Mouse (Mus musculus): ENCODE measurements around the gene Slc25a33. TPM values are rescaled to one million over a fixed set of nuclear protein-coding genes. Genes with fewer than 3 reads are reported as not detected.
A peak's percentile ranks its signal among the peaks of the same experiment; 100 is the strongest.

Slc25a33 gene
- polyA plus RNA-seq, 1 experiment from 2014 or later = 8.4 TPM

- Histone ChIP-seq H3K4me3 (ENCODE audit: low read depth, low read length) (no peak overlapping the region), H3K9me3 (ENCODE audit: control insufficient read depth) (no peaks in the 10 kb centered on the region), H3K4me1 (replicated peaks; ENCODE audit: control insufficient read depth, insufficient read depth, low read length) (peaks cover 11% of the 10 kb centered on the region; the same call in 1 of the 2 replicates), H3K4me2 (replicated peaks; ENCODE audit: low read depth) (no peak overlapping the region), H3K36me3 (ENCODE audit: control insufficient read depth, insufficient read depth) (peaks cover 13% of the 10 kb centered on the region; the same call in 1 of the 2 replicates), H3K9ac (ENCODE audit: low read depth, low read length) (0 out of 2 replicates have a peak overlapping the region, but pooled peaks have one; percentile 3), H3K27ac (ENCODE audit: low read depth, low read length) (no peak overlapping the region), H3K27me3 (replicated peaks; ENCODE audit: control insufficient read depth, insufficient read depth, low read length) (no peaks in the 10 kb centered on the region)
- no peak for TF ChIP-seq CTCF (IDR thresholded peaks at IDR 0.05; ENCODE audit: low read depth)
- no peak for ATAC-seq
- 77% methylated on average over 10 of the region's 10 CpGs for WGBS
Observed at GRCm38 (mm10) chr4:149734730-149735475, 39.2 kb downstream of the Slc25a33 start.

- Histone ChIP-seq H3K4me2 (replicated peaks; ENCODE audit: low read depth) (no peak overlapping the region), H3K4me1 (replicated peaks; ENCODE audit: control insufficient read depth, insufficient read depth, low read length) (peaks cover 11% of the 10 kb centered on the region; the same call in 1 of the 2 replicates), H3K4me3 (ENCODE audit: low read depth, low read length) (no peak overlapping the region), H3K27ac (ENCODE audit: low read depth, low read length) (no peak overlapping the region), H3K9me3 (ENCODE audit: control insufficient read depth) (no peaks in the 10 kb centered on the region), H3K27me3 (replicated peaks; ENCODE audit: control insufficient read depth, insufficient read depth, low read length) (no peaks in the 10 kb centered on the region), H3K36me3 (ENCODE audit: control insufficient read depth, insufficient read depth) (peaks cover 20% of the 10 kb centered on the region), H3K9ac (ENCODE audit: low read depth, low read length) (no peak overlapping the region)
- TF ChIP-seq CTCF (IDR thresholded peaks at IDR 0.05; ENCODE audit: low read depth) = no peak
- 82% methylated on average over 6 of the region's 6 CpGs for WGBS
- no peak for ATAC-seq
Observed at GRCm38 (mm10) chr4:149734246-149734645, 39.8 kb downstream of the Slc25a33 start.

GRCm38 (mm10) chr4:149733748-149734147 lies 40.3 kb downstream of the Slc25a33 start:
- H3K27me3 ChIP-seq (replicated peaks; ENCODE audit: control insufficient read depth, insufficient read depth, low read length) = no peaks in the 10 kb centered on the region
- no peak overlapping the region for H3K27ac ChIP-seq (ENCODE audit: low read depth, low read length)
- TF ChIP-seq CTCF (IDR thresholded peaks at IDR 0.05; ENCODE audit: low read depth) = no peak
- H3K4me2 ChIP-seq (replicated peaks; ENCODE audit: low read depth) = no peak overlapping the region
- 66% methylated on average over 6 of the region's 6 CpGs for WGBS
- peaks cover 25% of the 10 kb centered on the region for H3K36me3 ChIP-seq (ENCODE audit: control insufficient read depth, insufficient read depth)
- H3K9ac ChIP-seq (ENCODE audit: low read depth, low read length) = no peak overlapping the region
- H3K9me3 ChIP-seq (ENCODE audit: control insufficient read depth) = no peaks in the 10 kb centered on the region
- ATAC-seq = no peak
- peaks cover 11% of the 10 kb centered on the region; the same call in 1 of the 2 replicates for H3K4me1 ChIP-seq (replicated peaks; ENCODE audit: control insufficient read depth, insufficient read depth, low read length)
- no peak overlapping the region for H3K4me3 ChIP-seq (ENCODE audit: low read depth, low read length)

- Histone ChIP-seq H3K9me3 (ENCODE audit: control insufficient read depth) (no peaks in the 10 kb centered on the region), H3K4me2 (replicated peaks; ENCODE audit: low read depth) (no peak overlapping the region), H3K36me3 (ENCODE audit: control insufficient read depth, insufficient read depth) (peaks cover 33% of the 10 kb centered on the region), H3K4me3 (ENCODE audit: low read depth, low read length) (no peak overlapping the region), H3K9ac (ENCODE audit: low read depth, low read length) (no peak overlapping the region), H3K27me3 (replicated peaks; ENCODE audit: control insufficient read depth, insufficient read depth, low read length) (no peaks in the 10 kb centered on the region), H3K4me1 (replicated peaks; ENCODE audit: control insufficient read depth, insufficient read depth, low read length) (peaks cover 11% of the 10 kb centered on the region; the same call in 1 of the 2 replicates), H3K27ac (ENCODE audit: low read depth, low read length) (no peak overlapping the region)
- 50% methylated on average over 10 of the region's 10 CpGs for WGBS
- no peak for TF ChIP-seq CTCF (IDR thresholded peaks at IDR 0.05; ENCODE audit: low read depth)
- no peak for ATAC-seq
Observed at GRCm38 (mm10) chr4:149732800-149733199, 41.3 kb downstream of the Slc25a33 start.

- Histone ChIP-seq H3K36me3 (ENCODE audit: control insufficient read depth, insufficient read depth) (peaks cover 38% of the 10 kb centered on the region), H3K9me3 (ENCODE audit: control insufficient read depth) (no peaks in the 10 kb centered on the region), H3K27ac (ENCODE audit: low read depth, low read length) (no peak overlapping the region), H3K4me1 (replicated peaks; ENCODE audit: control insufficient read depth, insufficient read depth, low read length) (peaks cover 11% of the 10 kb centered on the region; the same call in 1 of the 2 replicates), H3K9ac (ENCODE audit: low read depth, low read length) (no peak overlapping the region), H3K4me2 (replicated peaks; ENCODE audit: low read depth) (no peak overlapping the region), H3K4me3 (ENCODE audit: low read depth, low read length) (no peak overlapping the region), H3K27me3 (replicated peaks; ENCODE audit: control insufficient read depth, insufficient read depth, low read length) (no peaks in the 10 kb centered on the region)
- WGBS = 77% methylated on average over 3 of the region's 3 CpGs
- no peak for ATAC-seq
- TF ChIP-seq CTCF (IDR thresholded peaks at IDR 0.05; ENCODE audit: low read depth) = no peak
Observed at GRCm38 (mm10) chr4:149732313-149732712, 41.8 kb downstream of the Slc25a33 start.

- H3K27ac ChIP-seq (ENCODE audit: low read depth, low read length) = peak overlapping the region; percentile 35; the same call in 1 of the 2 replicates
Observed at GRCm38 (mm10) chr4:149730827-149731226, 43.2 kb downstream of the Slc25a33 start.

More at GRCm38 (mm10) chr4:149730827-149731226, 43.2 kb downstream of the Slc25a33 start:
- 52% methylated on average over 7 of the region's 7 CpGs for WGBS
- Histone ChIP-seq H3K4me1 (replicated peaks; ENCODE audit: control insufficient read depth, insufficient read depth, low read length) (peaks cover 3% of the 10 kb centered on the region; the same call in 1 of the 2 replicates), H3K36me3 (ENCODE audit: control insufficient read depth, insufficient read depth) (peaks cover 52% of the 10 kb centered on the region), H3K4me3 (ENCODE audit: low read depth, low read length) (no peak overlapping the region), H3K27me3 (replicated peaks; ENCODE audit: control insufficient read depth, insufficient read depth, low read length) (no peaks in the 10 kb centered on the region), H3K9ac (ENCODE audit: low read depth, low read length) (no peak overlapping the region), H3K4me2 (replicated peaks; ENCODE audit: low read depth) (no peak overlapping the region), H3K9me3 (ENCODE audit: control insufficient read depth) (no peaks in the 10 kb centered on the region)
- ATAC-seq = 0 out of 2 replicates have a peak, but pooled peaks have one; percentile 32
- no peak for TF ChIP-seq CTCF (IDR thresholded peaks at IDR 0.05; ENCODE audit: low read depth)
